Mouse (Mus musculus): ENCODE measurements around the gene Gpc6. TPM values are rescaled to one million over a fixed set of nuclear protein-coding genes. Genes with fewer than 3 reads are reported as not detected.

The Gpc6 gene
- polyA plus RNA-seq, 1 experiment from 2014 or later, result 14.5 TPM

GRCm38 (mm10) chr14:117337271-117337670, 412.2 kb downstream of the Gpc6 start:
- 74% methylated on average over 1 of the region's 1 CpGs for WGBS
- H3K9me3 ChIP-seq (ENCODE audit: control insufficient read depth, low read length), result no peaks in the 10 kb centered on the region

GRCm38 (mm10) chr14:117340549-117340948, 415.4 kb downstream of the Gpc6 start:
- H3K27me3 ChIP-seq (ENCODE audit: control insufficient read depth, insufficient read depth, low read length), result no peaks in the 10 kb centered on the region
- no peak overlapping the region for H3K4me3 ChIP-seq (ENCODE audit: control insufficient read depth in 1 of 2, insufficient read depth in 1 of 2, low read depth in 1 of 2, low read length in 2 of 2)
- 86% methylated on average over 4 of the region's 4 CpGs for WGBS
- no peaks in the 10 kb centered on the region for H3K36me3 ChIP-seq (ENCODE audit: control insufficient read depth, insufficient read depth, low read length)
- H3K9me3 ChIP-seq (ENCODE audit: control insufficient read depth, low read length), result no peaks in the 10 kb centered on the region
- no peak for ATAC-seq (ENCODE audit: insufficient number of reproducible peaks, insufficient read depth, low FRiP score, low read depth)
- H3K27ac ChIP-seq (replicated peaks in 1 of 2; ENCODE audit: control insufficient read depth in 1 of 2, insufficient read depth in 1 of 2, low read depth in 2 of 2, low read length in 2 of 2), result no peak overlapping the region
- H3K4me2 ChIP-seq (ENCODE audit: low read length), result no peak overlapping the region
- no peak overlapping the region for H3K9ac ChIP-seq (ENCODE audit: low read length)
- no peaks in the 10 kb centered on the region for H3K4me1 ChIP-seq (ENCODE audit: control insufficient read depth in 2 of 2, insufficient read depth in 2 of 2, low read length in 2 of 2)

More at GRCm38 (mm10) chr14:117337271-117337670, 412.2 kb downstream of the Gpc6 start:
- Histone ChIP-seq H3K36me3 (ENCODE audit: control insufficient read depth, insufficient read depth, low read length) (no peaks in the 10 kb centered on the region), H3K27me3 (ENCODE audit: control insufficient read depth, insufficient read depth, low read length) (no peaks in the 10 kb centered on the region), H3K4me3 (ENCODE audit: control insufficient read depth in 1 of 2, insufficient read depth in 1 of 2, low read depth in 1 of 2, low read length in 2 of 2) (no peak overlapping the region), H3K4me1 (ENCODE audit: control insufficient read depth in 2 of 2, insufficient read depth in 2 of 2, low read length in 2 of 2) (no peaks in the 10 kb centered on the region), H3K9ac (ENCODE audit: low read length) (no peak overlapping the region), H3K4me2 (ENCODE audit: low read length) (no peak overlapping the region), H3K27ac (replicated peaks in 1 of 2; ENCODE audit: control insufficient read depth in 1 of 2, insufficient read depth in 1 of 2, low read depth in 2 of 2, low read length in 2 of 2) (no peak overlapping the region)
- no peak for ATAC-seq (ENCODE audit: insufficient number of reproducible peaks, insufficient read depth, low FRiP score, low read depth)

- Histone ChIP-seq H3K4me2 (ENCODE audit: low read length) (no peak overlapping the region), H3K36me3 (ENCODE audit: control insufficient read depth, insufficient read depth, low read length) (no peaks in the 10 kb centered on the region), H3K4me1 (ENCODE audit: control insufficient read depth in 2 of 2, insufficient read depth in 2 of 2, low read length in 2 of 2) (no peaks in the 10 kb centered on the region), H3K9me3 (ENCODE audit: control insufficient read depth, low read length) (no peaks in the 10 kb centered on the region), H3K27ac (replicated peaks in 1 of 2; ENCODE audit: control insufficient read depth in 1 of 2, insufficient read depth in 1 of 2, low read depth in 2 of 2, low read length in 2 of 2) (no peak overlapping the region), H3K9ac (ENCODE audit: low read length) (no peak overlapping the region), H3K27me3 (ENCODE audit: control insufficient read depth, insufficient read depth, low read length) (no peaks in the 10 kb centered on the region), H3K4me3 (ENCODE audit: control insufficient read depth in 1 of 2, insufficient read depth in 1 of 2, low read depth in 1 of 2, low read length in 2 of 2) (no peak overlapping the region)
- 81% methylated on average over 6 of the region's 6 CpGs for WGBS
- no peak for ATAC-seq (ENCODE audit: insufficient number of reproducible peaks, insufficient read depth, low FRiP score, low read depth)
Measured at GRCm38 (mm10) chr14:117344505-117344904, 419.4 kb downstream of the Gpc6 start.

DNA sequence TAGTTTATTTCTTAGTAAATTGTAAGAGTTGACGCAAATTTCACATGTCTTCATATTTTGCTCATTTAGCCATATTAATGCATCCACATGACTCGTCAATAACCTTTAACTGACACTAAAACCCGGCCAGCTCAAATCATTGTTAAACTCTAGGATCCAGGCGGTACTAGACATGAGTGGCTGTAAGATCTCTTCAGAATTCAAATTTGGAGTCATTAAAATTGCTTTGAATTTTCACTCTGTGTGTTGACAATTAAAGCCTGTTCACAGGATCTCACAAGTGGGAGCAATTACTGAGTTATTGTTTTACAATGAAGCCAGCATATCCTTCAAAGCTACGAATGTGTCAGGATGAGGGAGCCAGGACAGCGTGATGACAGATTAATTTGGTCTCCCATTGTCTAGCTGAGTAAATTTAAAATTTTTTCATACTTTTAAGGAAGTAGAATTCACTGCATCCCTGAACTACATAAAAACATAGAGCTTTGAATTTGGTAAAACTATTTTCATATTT, 421.3 kb downstream of the Gpc6 start:
- H3K9ac ChIP-seq (ENCODE audit: low read length), result no peak overlapping the region
- H3K36me3 ChIP-seq (ENCODE audit: control insufficient read depth, insufficient read depth, low read length), result no peaks in the 10 kb centered on the region
- no peaks in the 10 kb centered on the region for H3K4me1 ChIP-seq (ENCODE audit: control insufficient read depth in 2 of 2, insufficient read depth in 2 of 2, low read length in 2 of 2)
- H3K27ac ChIP-seq (replicated peaks in 1 of 2; ENCODE audit: control insufficient read depth in 1 of 2, insufficient read depth in 1 of 2, low read depth in 2 of 2, low read length in 2 of 2), result no peak overlapping the region
- H3K4me2 ChIP-seq (ENCODE audit: low read length), result no peak overlapping the region
- no peak for ATAC-seq (ENCODE audit: insufficient number of reproducible peaks, insufficient read depth, low FRiP score, low read depth)
- no peaks in the 10 kb centered on the region for H3K27me3 ChIP-seq (ENCODE audit: control insufficient read depth, insufficient read depth, low read length)
- H3K4me3 ChIP-seq (ENCODE audit: control insufficient read depth in 1 of 2, insufficient read depth in 1 of 2, low read depth in 1 of 2, low read length in 2 of 2), result no peak overlapping the region
- WGBS, result 88% methylated on average over 6 of the region's 6 CpGs
- no peaks in the 10 kb centered on the region for H3K9me3 ChIP-seq (ENCODE audit: control insufficient read depth, low read length)

- H3K9me3 ChIP-seq (ENCODE audit: control insufficient read depth, low read length), result no peaks in the 10 kb centered on the region
- no peaks in the 10 kb centered on the region for H3K4me1 ChIP-seq (ENCODE audit: control insufficient read depth in 2 of 2, insufficient read depth in 2 of 2, low read length in 2 of 2)
- 80% methylated on average over 7 of the region's 7 CpGs for WGBS
- no peak overlapping the region for H3K4me3 ChIP-seq (ENCODE audit: control insufficient read depth in 1 of 2, insufficient read depth in 1 of 2, low read depth in 1 of 2, low read length in 2 of 2)
- H3K4me2 ChIP-seq (ENCODE audit: low read length), result no peak overlapping the region
- no peak overlapping the region for H3K9ac ChIP-seq (ENCODE audit: low read length)
- H3K36me3 ChIP-seq (ENCODE audit: control insufficient read depth, insufficient read depth, low read length), result no peaks in the 10 kb centered on the region
- no peak for ATAC-seq (ENCODE audit: insufficient number of reproducible peaks, insufficient read depth, low FRiP score, low read depth)
- H3K27ac ChIP-seq (replicated peaks in 1 of 2; ENCODE audit: control insufficient read depth in 1 of 2, insufficient read depth in 1 of 2, low read depth in 2 of 2, low read length in 2 of 2), result no peak overlapping the region
- H3K27me3 ChIP-seq (ENCODE audit: control insufficient read depth, insufficient read depth, low read length), result no peaks in the 10 kb centered on the region
Measured at GRCm38 (mm10) chr14:117351296-117351695, 426.2 kb downstream of the Gpc6 start.

DNA sequence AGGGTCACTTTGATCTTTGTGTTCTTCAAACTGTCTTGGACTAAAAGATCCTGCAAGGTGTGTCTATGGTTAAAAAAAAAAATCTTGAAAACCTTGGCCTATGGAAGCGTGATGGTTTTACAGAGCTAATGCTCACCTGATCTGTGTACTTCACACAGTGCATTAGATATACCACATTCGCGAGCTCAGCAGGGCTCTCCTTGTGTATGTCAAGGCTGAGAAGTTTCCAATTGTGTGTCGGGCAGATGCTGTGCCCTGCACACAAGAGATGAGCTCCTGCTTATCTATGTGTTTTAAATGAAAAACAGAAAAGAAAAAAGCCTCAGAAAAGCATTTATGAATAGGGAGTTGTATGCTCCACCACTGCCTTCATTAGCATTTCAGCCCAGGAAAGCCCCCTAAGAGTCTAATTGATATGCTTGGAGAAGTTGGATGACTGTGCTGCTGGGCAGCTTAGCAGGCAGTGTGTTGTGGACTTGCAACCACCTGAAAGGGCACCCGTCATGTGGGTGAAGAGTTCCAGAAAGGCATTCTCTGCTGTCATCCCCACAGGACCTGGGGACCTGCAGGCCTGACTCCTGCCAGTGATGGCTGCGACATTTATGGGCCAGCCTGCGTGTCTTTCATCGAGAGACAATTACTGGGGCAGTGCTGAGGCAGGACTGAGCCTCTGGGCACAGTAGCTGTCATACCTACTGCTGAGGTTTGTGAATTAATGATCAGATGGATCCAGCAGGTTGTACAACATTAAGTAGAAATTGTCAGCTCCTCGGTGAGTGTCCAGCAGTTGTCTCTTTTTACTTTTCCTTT, 436.2 kb downstream of the Gpc6 start:
- 60% methylated on average over 9 of the region's 9 CpGs for WGBS
- no peak for ATAC-seq (ENCODE audit: insufficient number of reproducible peaks, insufficient read depth, low FRiP score, low read depth)
- Histone ChIP-seq H3K9ac (ENCODE audit: low read length) (no peak overlapping the region), H3K4me3 (ENCODE audit: control insufficient read depth in 1 of 2, insufficient read depth in 1 of 2, low read depth in 1 of 2, low read length in 2 of 2) (no peak overlapping the region), H3K36me3 (ENCODE audit: control insufficient read depth, insufficient read depth, low read length) (no peaks in the 10 kb centered on the region), H3K4me2 (ENCODE audit: low read length) (no peak overlapping the region), H3K27ac (replicated peaks in 1 of 2; ENCODE audit: control insufficient read depth in 1 of 2, insufficient read depth in 1 of 2, low read depth in 2 of 2, low read length in 2 of 2) (no peak overlapping the region), H3K9me3 (ENCODE audit: control insufficient read depth, low read length) (no peaks in the 10 kb centered on the region), H3K27me3 (ENCODE audit: control insufficient read depth, insufficient read depth, low read length) (no peaks in the 10 kb centered on the region), H3K4me1 (ENCODE audit: control insufficient read depth in 2 of 2, insufficient read depth in 2 of 2, low read length in 2 of 2) (no peaks in the 10 kb centered on the region)

DNA sequence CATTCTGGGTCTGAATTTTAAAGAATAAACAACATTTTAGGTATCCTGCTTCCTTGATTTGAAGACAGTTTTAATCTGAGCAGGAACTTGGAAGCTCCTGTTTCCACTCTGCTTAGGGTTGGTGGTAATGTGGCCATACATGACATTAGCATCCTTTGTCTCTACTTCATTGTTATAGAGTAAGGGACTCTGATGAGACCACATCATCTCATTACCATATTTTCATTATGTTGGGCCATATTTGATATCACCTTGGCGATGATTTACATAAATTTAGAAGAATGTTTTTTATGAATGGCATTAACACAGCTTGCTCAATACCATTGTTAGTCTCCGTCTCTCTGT, 436.8 kb downstream of the Gpc6 start:
- H3K9me3 ChIP-seq (ENCODE audit: control insufficient read depth, low read length), result no peaks in the 10 kb centered on the region
- no peaks in the 10 kb centered on the region for H3K36me3 ChIP-seq (ENCODE audit: control insufficient read depth, insufficient read depth, low read length)
- H3K27me3 ChIP-seq (ENCODE audit: control insufficient read depth, insufficient read depth, low read length), result no peaks in the 10 kb centered on the region
- no peak overlapping the region for H3K27ac ChIP-seq (replicated peaks in 1 of 2; ENCODE audit: control insufficient read depth in 1 of 2, insufficient read depth in 1 of 2, low read depth in 2 of 2, low read length in 2 of 2)
- no peak overlapping the region for H3K4me2 ChIP-seq (ENCODE audit: low read length)
- H3K4me1 ChIP-seq (ENCODE audit: control insufficient read depth in 2 of 2, insufficient read depth in 2 of 2, low read length in 2 of 2), result no peaks in the 10 kb centered on the region
- no peak for ATAC-seq (ENCODE audit: insufficient number of reproducible peaks, insufficient read depth, low FRiP score, low read depth)
- no peak overlapping the region for H3K4me3 ChIP-seq (ENCODE audit: control insufficient read depth in 1 of 2, insufficient read depth in 1 of 2, low read depth in 1 of 2, low read length in 2 of 2)
- no peak overlapping the region for H3K9ac ChIP-seq (ENCODE audit: low read length)
- WGBS, result 90% methylated on average over 2 of the region's 2 CpGs

All from heart, embryonic 14.5 days (tissue).